Mouse (Mus musculus) heart, postnatal 0 days (tissue): ENCODE measurements around the gene Slc2a6. TPM values are rescaled to one million over a fixed set of nuclear protein-coding genes. Genes with fewer than 3 reads are reported as not detected.

ENCODE experiments used
- ATAC-seq: fragments of 200-750 bp; cut with Nextera tagmentation; 2 replicates; pipeline ENCODE4 v1.8.0; 2017; ENCODE audit warnings: low read depth, moderate number of reproducible peaks, moderate library complexity; ENCODE audit not compliant: insufficient read depth
- DNase-seq: peaks from one replicate; pipeline ENCODE4 v3.0.0-alpha.2; 2016; ENCODE audit warnings: low spot score
- H3K27ac ChIP-seq: fragments of 300-500 bp; sonication (generic); 2 replicates; pipeline ENCODE4 v1.5.1; 2014; ENCODE audit warnings: low read depth, mild to moderate bottlenecking
- H3K27me3 ChIP-seq: fragments of 300-500 bp; sonication (generic); 2 replicates; pipeline ENCODE4 v1.6.1; 2014; ENCODE audit warnings: low read length, mixed read lengths; ENCODE audit not compliant: control insufficient read depth, insufficient read depth
- H3K36me3 ChIP-seq: fragments of 300-500 bp; sonication (generic); replicated peaks from 2 replicates; pipeline ENCODE4 v1.6.1; 2014; ENCODE audit warnings: low read length, mixed read lengths; ENCODE audit not compliant: control insufficient read depth, insufficient read depth
- H3K4me1 ChIP-seq: fragments of 300-500 bp; sonication (generic); 2 replicates; pipeline ENCODE4 v1.6.1; 2014; ENCODE audit warnings: antibody characterized with exemption; ENCODE audit not compliant: control insufficient read depth, insufficient read depth
- H3K4me2 ChIP-seq: fragments of 300-500 bp; sonication (generic); 2 replicates; pipeline ENCODE4 v1.6.1; 2014; ENCODE audit warnings: low read depth, mild to moderate bottlenecking, low read length, moderate library complexity
- H3K4me3 ChIP-seq: fragments of 300-500 bp; sonication (generic); 2 replicates; pipeline ENCODE4 v1.5.1; 2014; ENCODE audit warnings: low read depth, low read length
- H3K9ac ChIP-seq: fragments of 300-500 bp; sonication (generic); replicated peaks from 2 replicates; pipeline ENCODE4 v1.6.1; 2014; ENCODE audit warnings: low read depth, low read length, mixed read lengths
- H3K9me3 ChIP-seq: fragments of 300-500 bp; sonication (generic); replicated peaks from 2 replicates; pipeline ENCODE4 v1.6.1; 2016; ENCODE audit warnings: low read length; ENCODE audit not compliant: control insufficient read depth
- CTCF ChIP-seq: IDR thresholded peaks from 2 replicates; pipeline ENCODE4 v1.5.1; 2016; ENCODE audit warnings: antibody characterized with exemption, control low read depth, low read depth
- EP300 ChIP-seq: IDR thresholded peaks from 2 replicates; pipeline ENCODE4 v1.6.1; 2016; ENCODE audit warnings: antibody characterized with exemption, low read depth
- WGBS: fragments of 180-500 bp; shearing (Covaris S2); extraction: QIAGEN DNeasy Blood & Tissue Kit; methylation state at CpG from one replicate; pipeline ENCODE4 v1.1.7; 2014; 5-methylcytosine and 5-hydroxymethylcytosine counted together
- polyA plus RNA-seq: library from polyadenylated mRNA; unstranded; fragments of >200 nt; fragmentation: Nextera tagmentation; extraction: Ambion mirVana; gene quantifications from 2 replicates; pipeline ENCODE4 v1.2.1, GENCODE M21; 2015
- total RNA-seq: library from RNA; depleted of rRNA; stranded (reverse); fragments of >200 nt; gene quantifications from 2 replicates; pipeline ENCODE4 v1.2.3, GENCODE M21; 2014; ENCODE audit warnings: low replicate concordance; rRNA removed

Slc2a6 gene
- total and polyA plus RNA-seq, 2 experiments from 2014 or later, result 0.10 to 0.80 TPM

DNA sequence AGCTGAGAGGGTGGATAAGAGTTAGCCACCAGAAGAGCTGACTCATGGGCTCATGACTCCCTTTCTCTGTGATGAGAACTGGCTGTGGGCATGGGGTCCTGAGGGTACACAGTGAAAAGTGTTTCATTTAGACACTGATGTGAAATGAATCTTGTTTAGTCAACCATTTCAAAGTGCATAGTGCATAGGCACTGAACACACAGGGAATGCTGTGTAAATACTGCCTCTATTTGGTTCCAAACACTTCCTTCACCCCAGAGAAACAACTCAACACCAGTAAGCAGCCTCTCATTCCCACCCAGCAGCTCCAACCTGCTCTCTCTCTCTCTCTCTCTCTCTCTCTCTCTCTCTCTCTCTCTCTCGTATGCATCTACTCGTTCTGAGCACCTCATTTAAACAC, 43.6 kb downstream of the Slc2a6 start:
- no peak for DNase-seq
- H3K4me2 ChIP-seq, result no peak overlapping the region
- H3K27ac ChIP-seq, result no peak overlapping the region
- no peak overlapping the region for H3K9ac ChIP-seq
- no peaks in the 10 kb centered on the region for H3K27me3 ChIP-seq
- no peaks in the 10 kb centered on the region for H3K9me3 ChIP-seq
- TF ChIP-seq EP300, result no peak
- no peak for TF ChIP-seq CTCF
- ATAC-seq, result no peak
- no peak overlapping the region for H3K4me3 ChIP-seq
- WGBS, result 84% methylated on average over 2 of the region's 2 CpGs
- H3K4me1 ChIP-seq, result no peaks in the 10 kb centered on the region
- H3K36me3 ChIP-seq, result no peaks in the 10 kb centered on the region

DNA sequence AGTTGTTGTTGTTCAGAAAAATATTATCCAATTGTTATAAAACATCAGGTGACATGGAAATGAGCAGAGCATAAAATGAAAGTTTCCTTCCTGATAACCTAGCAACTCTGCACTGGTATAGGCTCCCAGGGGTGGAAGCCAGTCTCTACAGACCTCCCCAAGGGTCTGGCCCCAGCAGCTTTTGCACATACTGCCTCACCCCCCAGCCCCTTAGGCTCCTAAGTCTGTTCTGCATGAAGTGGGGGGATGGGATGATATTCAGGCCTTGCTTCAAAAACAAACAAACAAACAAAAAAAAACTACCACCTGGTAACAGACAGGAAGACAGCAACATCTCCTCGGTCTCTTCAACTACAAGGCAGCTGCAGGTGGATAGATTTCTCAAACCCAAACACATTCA, 47.4 kb downstream of the Slc2a6 start:
- WGBS, result 64% methylated on average over 1 of the region's 1 CpGs
- H3K27ac ChIP-seq, result no peak overlapping the region
- no peaks in the 10 kb centered on the region for H3K4me1 ChIP-seq
- H3K36me3 ChIP-seq, result no peaks in the 10 kb centered on the region
- no peak for TF ChIP-seq CTCF
- H3K4me2 ChIP-seq, result no peak overlapping the region
- H3K27me3 ChIP-seq, result no peaks in the 10 kb centered on the region
- no peak for ATAC-seq
- no peaks in the 10 kb centered on the region for H3K9me3 ChIP-seq
- H3K9ac ChIP-seq, result no peak overlapping the region
- DNase-seq, result no peak
- H3K4me3 ChIP-seq, result no peak overlapping the region

DNA sequence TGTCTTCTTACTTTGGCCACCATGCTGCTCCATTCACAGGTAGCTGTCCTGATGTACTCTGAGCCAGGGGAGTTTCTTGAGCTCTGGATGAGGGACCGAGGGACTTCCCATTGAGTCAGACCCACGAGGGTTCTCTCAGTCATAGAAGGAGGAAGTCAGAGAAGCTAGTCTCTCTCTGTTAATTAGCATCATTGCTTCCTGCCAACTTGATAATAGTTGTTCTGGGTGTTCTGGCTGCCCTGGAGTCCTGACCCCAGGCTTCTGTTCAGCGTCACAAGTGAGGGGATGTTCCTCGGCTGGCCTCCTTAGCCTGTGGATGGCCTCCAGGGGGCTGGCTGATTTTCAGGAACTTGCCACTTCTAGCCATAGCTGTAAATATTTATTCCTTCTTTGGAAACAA, 53.8 kb downstream of the Slc2a6 start:
- no peak overlapping the region for H3K9ac ChIP-seq
- no peaks in the 10 kb centered on the region for H3K4me1 ChIP-seq
- no peaks in the 10 kb centered on the region for H3K36me3 ChIP-seq
- TF ChIP-seq CTCF (no peak), EP300 (no peak)
- DNase-seq (no peak), ATAC-seq (no peak)
- H3K27me3 ChIP-seq, result no peaks in the 10 kb centered on the region
- H3K27ac ChIP-seq, result no peak overlapping the region
- whole genome bisulfite sequencing, result 19% methylated on average over 4 of the region's 4 CpGs
- H3K4me2 ChIP-seq, result no peak overlapping the region
- no peaks in the 10 kb centered on the region for H3K9me3 ChIP-seq
- H3K4me3 ChIP-seq, result no peak overlapping the region

DNA sequence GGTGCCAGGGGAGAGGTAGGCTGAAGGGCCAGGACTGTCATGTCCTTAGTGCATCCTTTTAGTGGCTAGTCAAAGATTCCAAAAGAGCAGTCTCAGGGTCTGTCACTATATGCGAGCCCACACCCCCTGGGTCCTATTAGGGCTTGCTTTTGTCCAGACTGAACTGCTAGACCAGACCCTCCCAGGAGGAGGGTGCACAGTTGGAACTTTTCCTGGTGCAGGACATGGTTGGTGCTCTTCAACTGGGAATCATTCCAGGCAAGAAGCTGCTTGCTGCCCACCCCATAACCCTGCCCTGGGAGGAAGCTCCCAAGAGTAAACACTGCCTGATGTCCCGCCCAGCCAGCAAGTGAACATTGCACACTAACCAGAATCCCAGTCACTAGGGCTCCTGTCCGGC, 54.7 kb downstream of the Slc2a6 start, which contains the start of gene Adamts13:
TSS of gene Adamts13 (plus strand) at position 301 of the 400 bp plus-strand sequence.
- Histone ChIP-seq H3K4me3 (no peak within 1 kb of the TSS), H3K36me3 (no peaks in the 10 kb centered on the region), H3K4me2 (no peak within 1 kb of the TSS), H3K27me3 (no peaks in the 10 kb centered on the region), H3K9ac (no peak within 1 kb of the TSS), H3K27ac (no peak within 1 kb of the TSS), H3K9me3 (no peaks in the 10 kb centered on the region), H3K4me1 (no peaks in the 10 kb centered on the region)
- WGBS, result 56% methylated on average over 3 of the region's 3 CpGs
- TF ChIP-seq CTCF (no peak), EP300 (no peak)
- no peak for ATAC-seq
- DNase-seq, result no peak

Other genes with a start within 250 kb of the Slc2a6 start
- not detected in 2 replicates for gene Abo, start 163.0 kb downstream of the Slc2a6 start, total RNA-seq
- not detected in 2 replicates for gene Abo, start 163.0 kb downstream of the Slc2a6 start, polyA plus RNA-seq
- gene Surf6, start 125.1 kb downstream of the Slc2a6 start, total RNA-seq, result 6.0 and 7.3 TPM in 2 replicates
- 9.8 and 10.5 TPM in 2 replicates for gene Surf6, start 125.1 kb downstream of the Slc2a6 start, polyA plus RNA-seq
- gene Med22, start 117.3 kb downstream of the Slc2a6 start, total RNA-seq, result 35.2 and 55.0 TPM in 2 replicates
- gene Med22, start 117.3 kb downstream of the Slc2a6 start, polyA plus RNA-seq, result 38.0 and 38.4 TPM in 2 replicates
- 1,073 and 1,113 TPM in 2 replicates for gene Rpl7a, start 117.2 kb downstream of the Slc2a6 start, total RNA-seq
- gene Rpl7a, start 117.2 kb downstream of the Slc2a6 start, polyA plus RNA-seq, result 340 and 347 TPM in 2 replicates
- 5.4 and 9.7 TPM in 2 replicates for gene Surf2, start 111.6 kb downstream of the Slc2a6 start, total RNA-seq
- 26.8 and 29.0 TPM in 2 replicates for gene Surf2, start 111.6 kb downstream of the Slc2a6 start, polyA plus RNA-seq
- 32.9 and 42.7 TPM in 2 replicates for gene Surf1, start 111.5 kb downstream of the Slc2a6 start, total RNA-seq
- 41.4 and 44.3 TPM in 2 replicates for gene Surf1, start 111.5 kb downstream of the Slc2a6 start, polyA plus RNA-seq
- gene Surf4, start 94.1 kb downstream of the Slc2a6 start, total RNA-seq, result 186 and 189 TPM in 2 replicates
- 131 and 132 TPM in 2 replicates for gene Surf4, start 94.1 kb downstream of the Slc2a6 start, polyA plus RNA-seq
- gene Stkld1, start 94.0 kb downstream of the Slc2a6 start, total RNA-seq, result not detected in 2 replicates
- gene Stkld1, start 94.0 kb downstream of the Slc2a6 start, polyA plus RNA-seq, result 0.19 and 0.25 TPM in 2 replicates
- gene Rexo4, start 63.6 kb downstream of the Slc2a6 start, total RNA-seq, result 9.7 and 22.9 TPM in 2 replicates
- 13.3 and 16.2 TPM in 2 replicates for gene Rexo4, start 63.6 kb downstream of the Slc2a6 start, polyA plus RNA-seq
- gene Adamts13, start 54.6 kb downstream of the Slc2a6 start, total RNA-seq, result not detected in 2 replicates
- not detected in 2 replicates for gene Adamts13, start 54.6 kb downstream of the Slc2a6 start, polyA plus RNA-seq
- gene Cacfd1, start 18.1 kb downstream of the Slc2a6 start, total RNA-seq, result 11.9 and 26.6 TPM in 2 replicates
- gene Cacfd1, start 18.1 kb downstream of the Slc2a6 start, polyA plus RNA-seq, result 34.6 and 37.3 TPM in 2 replicates
- not detected in 2 replicates for gene Mymk, start 44.2 kb upstream of the Slc2a6 start, total RNA-seq
- gene Mymk, start 44.2 kb upstream of the Slc2a6 start, polyA plus RNA-seq, result 0.08 and 0.10 TPM in 2 replicates
- 17.7 and 21.9 TPM in 2 replicates for gene Adamtsl2, start 51.4 kb upstream of the Slc2a6 start, total RNA-seq
- gene Adamtsl2, start 51.4 kb upstream of the Slc2a6 start, polyA plus RNA-seq, result 7.2 and 7.7 TPM in 2 replicates
- gene Fam163b, start 114.5 kb upstream of the Slc2a6 start, total RNA-seq, result 0.23 and 0.93 TPM in 2 replicates
- 0.36 and 0.40 TPM in 2 replicates for gene Fam163b, start 114.5 kb upstream of the Slc2a6 start, polyA plus RNA-seq
- gene Dbh, start 137.2 kb upstream of the Slc2a6 start, total RNA-seq, result not detected in 2 replicates
- gene Dbh, start 137.2 kb upstream of the Slc2a6 start, polyA plus RNA-seq, result 1.7 TPM in 2 replicates
- gene Sardh, start 220.3 kb upstream of the Slc2a6 start, total RNA-seq, result 31.6 and 46.8 TPM in 2 replicates
- 18.1 and 20.7 TPM in 2 replicates for gene Sardh, start 220.3 kb upstream of the Slc2a6 start, polyA plus RNA-seq